Mouse (Mus musculus) spleen, embryonic (tissue): ENCODE measurements around the gene Pde5a.

Experiments used
- CTCF ChIA-PET: fragments of 350-600 bp; sonication (Branson Sonifier 250); formaldehyde crosslinking; loops from one replicate; lab custom pipeline; 2022; lab: Charles Lee

Gene Pde5a

GRCm38 (mm10) chr3:122763768-122764167, 35.0 kb downstream of the Pde5a start:
- CTCF ChIA-PET: no interaction called here

GRCm38 (mm10) chr3:122766930-122767329, 38.2 kb downstream of the Pde5a start:
- CTCF ChIA-PET: no interaction called here

GRCm38 (mm10) chr3:122767841-122768240, 39.1 kb downstream of the Pde5a start:
- CTCF ChIA-PET: interaction anchor here (0.6 kb wide), 1 partner anchor 1706 kb away, joined by 6 read pairs; no protein-coding TSS in a partner anchor

GRCm38 (mm10) chr3:122781417-122781816, 52.7 kb downstream of the Pde5a start:
- CTCF ChIA-PET: no interaction called here

- CTCF ChIA-PET: no interaction called here
These were observed 55.5 kb downstream of the Pde5a start for GRCm38 (mm10) chr3:122784245-122784644.

- CTCF ChIA-PET: no interaction called here
These were observed 59.6 kb downstream of the Pde5a start for GRCm38 (mm10) chr3:122788314-122788713.

- CTCF ChIA-PET: no interaction called here
These were observed 60.8 kb downstream of the Pde5a start for GRCm38 (mm10) chr3:122789544-122789943.

- CTCF ChIA-PET: no interaction called here
These were observed 71.3 kb downstream of the Pde5a start for GRCm38 (mm10) chr3:122800050-122800449.

- CTCF ChIA-PET: no interaction called here
These were observed 72.0 kb downstream of the Pde5a start for GRCm38 (mm10) chr3:122800553-122801435.

GRCm38 (mm10) chr3:122801436-122802221, 72.9 kb downstream of the Pde5a start:
- CTCF ChIA-PET: no interaction called here

GRCm38 (mm10) chr3:122807313-122807712, 78.6 kb downstream of the Pde5a start:
- CTCF ChIA-PET: no interaction called here

- CTCF ChIA-PET: no interaction called here
These were observed 81.5 kb downstream of the Pde5a start for GRCm38 (mm10) chr3:122810090-122810863.

- CTCF ChIA-PET: no interaction called here
These were observed 82.2 kb downstream of the Pde5a start for GRCm38 (mm10) chr3:122810986-122811385.

- CTCF ChIA-PET: interaction anchor here (0.6 kb wide), 1 partner anchor 87 kb away, joined by 3 read pairs; no protein-coding TSS in a partner anchor
These were observed 85.8 kb downstream of the Pde5a start for GRCm38 (mm10) chr3:122814531-122814930.

- CTCF ChIA-PET: no interaction called here
These were observed 89.5 kb downstream of the Pde5a start for GRCm38 (mm10) chr3:122818282-122818681.

- CTCF ChIA-PET: no interaction called here
These were observed 92.0 kb downstream of the Pde5a start for GRCm38 (mm10) chr3:122820700-122821099.

- CTCF ChIA-PET: interaction anchor here (0.7 kb wide), 1 partner anchor 297 kb away, joined by 7 read pairs; no protein-coding TSS in a partner anchor
These were observed 99.7 kb downstream of the Pde5a start for GRCm38 (mm10) chr3:122828270-122829058.

- CTCF ChIA-PET: no interaction called here
These were observed 105.8 kb downstream of the Pde5a start for GRCm38 (mm10) chr3:122834519-122834918.

- CTCF ChIA-PET: no interaction called here
These were observed 106.5 kb downstream of the Pde5a start for GRCm38 (mm10) chr3:122835097-122835850.

GRCm38 (mm10) chr3:122837639-122838038, 108.9 kb downstream of the Pde5a start:
- CTCF ChIA-PET: no interaction called here
